Mouse (Mus musculus) liver, embryonic 11.5 days (tissue): ENCODE measurements around the gene Elp5. TPM values are rescaled to one million over a fixed set of nuclear protein-coding genes. Genes with fewer than 3 reads are reported as not detected.

Experiments
- ATAC-seq: fragments of 200-750 bp; cut with Nextera tagmentation; replicated peaks from 2 replicates; pipeline ENCODE4 v1.8.0; 2017; ENCODE audit warnings: moderate number of reproducible peaks, mild to moderate bottlenecking, moderate TSS enrichment, moderate library complexity; ENCODE audit not compliant: low FRiP score
- DNase-seq: peaks from one replicate; pipeline ENCODE4 v3.0.0-alpha.2; 2017; ENCODE audit warnings: low spot score
- H3K27ac ChIP-seq: fragments of 300-500 bp; sonication (generic); 2 replicates; pipeline ENCODE4 v1.5.1; 2014; ENCODE audit warnings: mild to moderate bottlenecking, low read depth, low read length, control low read depth
- H3K27me3 ChIP-seq: fragments of 300-500 bp; sonication (generic); replicated peaks from 2 replicates; pipeline ENCODE4 v1.6.1; 2014; ENCODE audit warnings: low read length, mixed read lengths; ENCODE audit not compliant: control insufficient read depth, insufficient read depth
- H3K36me3 ChIP-seq: fragments of 300-500 bp; sonication (generic); 2 replicates; pipeline ENCODE4 v1.6.1; 2014; ENCODE audit warnings: mild to moderate bottlenecking, low read length, moderate library complexity, mixed read lengths; ENCODE audit not compliant: control insufficient read depth, insufficient read depth
- H3K4me1 ChIP-seq: fragments of 300-500 bp; sonication (generic); replicated peaks from 2 replicates; pipeline ENCODE4 v1.6.1; 2014; ENCODE audit warnings: low read length, mixed read lengths; ENCODE audit not compliant: control insufficient read depth, insufficient read depth
- H3K4me2 ChIP-seq: fragments of 300-500 bp; sonication (generic); 2 replicates; pipeline ENCODE4 v1.6.1; 2014; ENCODE audit warnings: mild to moderate bottlenecking, control low read depth, moderate library complexity
- H3K4me3 ChIP-seq: fragments of 300-500 bp; sonication (generic); 2 replicates; pipeline ENCODE4 v1.5.1; 2014; ENCODE audit warnings: low read depth, low read length, control low read depth
- H3K9ac ChIP-seq: fragments of 300-500 bp; sonication (generic); 2 replicates; pipeline ENCODE4 v1.6.1; 2014; ENCODE audit warnings: low read depth, low read length, control low read depth
- H3K9me3 ChIP-seq: fragments of 300-500 bp; sonication (generic); 2 replicates; pipeline ENCODE4 v1.6.1; 2016; ENCODE audit warnings: low read length, inconsistent platforms, mixed read lengths; ENCODE audit not compliant: control insufficient read depth
- WGBS: fragments of 180-500 bp; shearing (Covaris S2); extraction: QIAGEN DNeasy Blood & Tissue Kit; methylation state at CpG from one replicate; pipeline ENCODE4 v1.1.7; 2014; 5-methylcytosine and 5-hydroxymethylcytosine counted together
- polyA plus RNA-seq: library from polyadenylated mRNA; unstranded; fragments of >200 nt; fragmentation: Nextera tagmentation; extraction: Ambion mirVana; gene quantifications from 2 replicates; pipeline ENCODE4 v1.2.1, GENCODE M21; 2014

Gene Elp5
- polyA plus RNA-seq, 1 experiment from 2014 or later = 131 TPM

DNA sequence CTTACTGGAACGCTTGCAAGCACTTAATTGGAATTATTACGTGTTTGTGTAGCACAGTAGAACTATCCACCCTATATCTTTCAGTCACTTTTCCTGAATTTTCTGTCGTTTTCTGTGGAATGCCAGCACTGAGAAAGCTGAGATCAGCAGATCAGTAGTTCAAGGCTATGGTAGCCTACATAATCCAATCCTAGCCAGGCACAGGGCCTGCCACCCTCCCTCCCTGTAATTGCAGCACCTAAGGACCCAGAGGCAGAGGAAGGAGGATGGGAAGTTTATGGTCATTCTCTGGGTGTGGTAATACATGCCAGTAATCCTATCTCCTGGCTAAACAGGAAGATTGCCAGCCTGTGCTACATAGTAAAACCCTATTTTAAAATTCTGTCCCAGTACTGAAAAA lies 59.5 kb downstream of the Elp5 start:
- H3K4me3 ChIP-seq = peak overlapping the region; percentile 92
- DNase-seq = no peak
- H3K27ac ChIP-seq = peak overlapping the region; percentile 99
- H3K4me2 ChIP-seq = peak overlapping the region; percentile 68
- no peak for ATAC-seq
- no peaks in the 10 kb centered on the region for H3K9me3 ChIP-seq
- peak overlapping the region; percentile 85; the same call in 1 of the 2 replicates for H3K9ac ChIP-seq
- WGBS = 67% methylated on average over 3 of the region's 3 CpGs
- no peaks in the 10 kb centered on the region for H3K27me3 ChIP-seq
- H3K4me1 ChIP-seq = peaks cover 25% of the 10 kb centered on the region
- peaks cover 13% of the 10 kb centered on the region for H3K36me3 ChIP-seq

DNA sequence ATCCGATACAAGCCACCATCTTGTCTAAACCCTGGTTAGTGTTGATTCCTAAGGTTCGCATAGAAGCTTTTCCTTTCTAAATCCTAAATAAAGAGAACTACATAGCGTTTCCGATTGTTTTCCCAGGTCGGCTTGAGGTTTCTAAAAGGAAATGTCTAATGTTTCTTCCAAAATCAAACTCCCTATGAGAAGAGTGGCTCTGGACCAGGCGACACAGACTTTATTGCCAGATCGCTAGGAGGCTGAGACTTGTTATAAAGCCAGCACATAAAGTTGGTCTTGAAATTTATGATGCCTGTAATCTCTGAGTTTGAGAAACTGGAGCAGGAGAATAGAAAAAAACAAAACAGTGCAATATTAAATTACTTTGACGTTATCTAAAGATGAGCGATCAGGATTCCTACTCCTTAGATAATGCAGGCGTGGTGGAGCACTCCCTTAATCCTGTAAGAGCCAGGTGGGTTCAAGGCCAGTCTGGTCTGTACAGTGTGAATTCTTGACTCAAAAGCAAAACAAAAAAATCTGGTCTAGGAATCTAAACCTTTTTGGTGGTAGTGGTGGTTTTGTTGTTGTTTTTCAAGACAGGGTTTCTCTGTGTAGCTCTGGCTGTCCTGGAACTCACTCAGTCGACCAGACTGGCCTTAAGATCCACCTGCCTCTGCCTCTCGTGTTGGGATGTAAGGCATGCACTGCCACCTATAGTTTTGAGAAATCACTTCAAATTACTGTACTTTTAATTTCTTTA lies 60.1 kb downstream of the Elp5 start:
- 5% methylated on average over 12 of the region's 12 CpGs for WGBS
- DNase-seq = no peak

DNA sequence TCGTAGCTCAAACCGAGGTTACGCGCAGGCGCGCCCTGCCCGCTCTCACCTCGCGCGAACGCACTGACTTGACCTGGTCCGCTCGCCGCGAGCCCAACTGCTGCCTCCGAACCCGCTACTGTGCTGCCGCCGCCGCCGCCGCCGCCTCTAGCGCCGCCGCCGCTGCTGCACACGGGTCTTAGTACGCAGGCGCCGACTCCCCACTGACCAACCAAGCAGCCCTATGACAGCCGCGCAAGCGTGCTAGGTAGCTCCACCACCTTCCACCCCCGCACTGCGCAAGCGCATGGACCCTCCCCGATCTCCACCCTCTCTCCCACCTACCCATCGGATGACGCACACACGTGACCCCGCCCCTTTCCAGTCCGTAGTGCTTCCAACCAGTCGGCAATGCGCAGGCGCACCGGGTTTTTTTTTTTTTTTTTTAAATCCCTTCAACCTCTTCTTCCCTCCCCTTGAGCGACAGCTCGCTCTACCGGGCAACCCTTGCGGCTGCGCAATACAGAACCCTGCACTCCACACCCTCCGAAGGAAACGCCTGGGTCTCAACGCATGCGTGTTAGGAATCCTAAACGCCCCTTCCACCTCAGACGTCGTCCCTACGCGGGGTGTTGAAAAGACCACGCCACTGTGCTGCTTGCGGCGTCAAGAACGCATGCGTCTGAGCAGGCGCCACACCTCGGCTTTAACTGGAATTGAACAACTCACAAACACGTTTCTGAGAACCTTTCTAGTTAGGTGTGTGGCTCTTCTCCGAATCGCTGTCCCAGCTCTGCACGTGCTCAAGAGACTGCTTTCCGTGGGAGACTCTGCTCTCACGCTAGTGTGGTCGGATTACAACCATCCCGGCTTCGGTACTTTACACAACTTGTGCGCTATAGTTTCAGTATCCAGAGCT lies 61.0 kb downstream of the Elp5 start, which contains the start of gene Eif5a:
Eif5a (minus strand) TSS at position 845 of the 898 bp plus-strand sequence.
- ATAC-seq (peak; percentile 90), DNase-seq (peak; percentile 100)
- Histone ChIP-seq H3K27ac (peak within 1 kb of the TSS; percentile 99), H3K4me3 (peak within 1 kb of the TSS; percentile 92), H3K9me3 (no peaks in the 10 kb centered on the region), H3K9ac (peak within 1 kb of the TSS; percentile 100), H3K4me2 (peak within 1 kb of the TSS; percentile 96), H3K27me3 (no peaks in the 10 kb centered on the region), H3K4me1 (peaks cover 35% of the 10 kb centered on the region), H3K36me3 (peaks cover 27% of the 10 kb centered on the region)
- WGBS = under 1% methylated on average over 78 of the region's 78 CpGs

More for the DNA sequence above, 60.1 kb downstream of the Elp5 start:
- ATAC-seq = no peak
- Histone ChIP-seq H3K4me1 (peaks cover 31% of the 10 kb centered on the region), H3K4me2 (peak overlapping the region; percentile 68), H3K9me3 (no peaks in the 10 kb centered on the region), H3K36me3 (peaks cover 20% of the 10 kb centered on the region), H3K27me3 (no peaks in the 10 kb centered on the region), H3K4me3 (peak overlapping the region; percentile 92), H3K9ac (peak overlapping the region; percentile 85), H3K27ac (peak overlapping the region; percentile 99)

DNA sequence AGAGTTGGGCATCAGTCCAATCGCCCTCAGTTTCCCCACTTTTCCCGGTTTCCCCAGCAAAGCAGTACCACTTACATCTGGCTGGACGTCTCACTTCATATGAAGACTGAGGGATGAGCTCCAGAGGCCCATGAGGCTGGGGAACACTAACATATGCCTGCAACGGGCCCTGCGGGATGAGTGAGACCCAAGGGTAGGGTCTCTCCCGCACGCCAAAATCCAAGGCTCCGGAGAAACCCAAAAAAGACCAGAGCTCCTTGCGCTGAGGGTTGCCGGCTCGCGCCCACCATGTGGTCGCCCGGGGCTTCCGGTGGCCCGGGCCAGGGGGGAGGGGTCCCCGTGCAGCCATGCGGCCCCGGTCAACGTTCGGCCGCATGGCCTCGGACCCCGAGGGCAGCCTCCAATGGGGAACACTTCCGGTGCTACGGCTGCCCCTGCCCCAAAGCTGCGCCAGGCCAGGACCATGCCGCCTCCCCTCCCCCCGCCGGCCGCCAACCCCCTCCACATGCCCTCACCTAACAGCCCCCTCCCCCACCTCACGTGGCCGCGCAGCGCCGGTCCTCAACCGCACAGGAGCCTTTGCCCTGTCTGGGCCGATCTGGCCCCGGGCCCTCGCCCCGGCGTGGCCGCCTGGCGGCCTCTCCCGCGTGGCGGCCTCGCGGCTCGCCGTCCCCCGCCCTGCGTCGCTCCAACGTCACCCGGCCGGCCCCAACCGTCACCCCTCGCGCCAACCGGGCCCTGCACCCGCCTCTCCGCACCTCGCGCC lies 61.9 kb downstream of the Elp5 start:
- ATAC-seq (peak; percentile 1), DNase-seq (peak; percentile 72)
- 1% methylated on average over 63 of the region's 65 CpGs for WGBS
- Histone ChIP-seq H3K27me3 (no peaks in the 10 kb centered on the region), H3K36me3 (peaks cover 36% of the 10 kb centered on the region), H3K27ac (peak overlapping the region; percentile 98), H3K4me1 (peaks cover 43% of the 10 kb centered on the region), H3K4me3 (peak overlapping the region; percentile 92), H3K9me3 (no peaks in the 10 kb centered on the region), H3K4me2 (peak overlapping the region; percentile 96), H3K9ac (peak overlapping the region; percentile 100)

DNA sequence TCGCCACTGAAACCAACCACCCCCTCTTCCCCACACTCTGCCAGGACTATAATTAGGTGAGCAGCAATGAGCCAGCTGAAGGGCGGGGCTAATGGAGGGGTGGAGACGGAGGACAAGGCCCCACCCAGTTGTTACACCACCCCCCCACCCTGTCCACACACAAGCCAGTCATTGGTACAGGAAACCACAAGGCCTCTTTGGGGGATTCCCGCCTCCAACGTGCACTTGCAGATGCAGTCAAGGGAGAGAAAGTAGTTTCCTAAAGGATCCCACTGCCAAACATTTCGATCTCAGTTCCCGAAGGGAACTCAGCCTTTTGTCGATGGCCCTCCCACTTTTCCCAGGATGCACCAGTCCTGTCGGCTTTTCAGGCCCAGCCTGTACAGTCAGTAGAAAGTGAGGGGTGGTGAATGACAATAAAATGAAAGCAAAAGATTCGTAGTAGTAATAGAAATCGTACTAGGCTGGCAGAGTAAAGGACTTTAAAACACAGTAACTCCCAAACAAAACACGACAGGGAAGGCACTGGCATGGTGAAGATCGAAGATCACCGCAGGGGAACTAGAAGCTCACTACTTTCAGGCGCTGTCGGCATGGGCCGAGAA lies 62.6 kb downstream of the Elp5 start:
- H3K9ac ChIP-seq = peak overlapping the region; percentile 100
- no peaks in the 10 kb centered on the region for H3K27me3 ChIP-seq
- ATAC-seq (peak; percentile 39), DNase-seq (peak; percentile 79)
- H3K9me3 ChIP-seq = no peaks in the 10 kb centered on the region
- peak overlapping the region; percentile 92 for H3K4me3 ChIP-seq
- H3K4me1 ChIP-seq = peaks cover 50% of the 10 kb centered on the region
- peak overlapping the region; percentile 98 for H3K27ac ChIP-seq
- under 1% methylated on average over 17 of the region's 17 CpGs for WGBS
- peak overlapping the region; percentile 96 for H3K4me2 ChIP-seq
- peaks cover 40% of the 10 kb centered on the region for H3K36me3 ChIP-seq

DNA sequence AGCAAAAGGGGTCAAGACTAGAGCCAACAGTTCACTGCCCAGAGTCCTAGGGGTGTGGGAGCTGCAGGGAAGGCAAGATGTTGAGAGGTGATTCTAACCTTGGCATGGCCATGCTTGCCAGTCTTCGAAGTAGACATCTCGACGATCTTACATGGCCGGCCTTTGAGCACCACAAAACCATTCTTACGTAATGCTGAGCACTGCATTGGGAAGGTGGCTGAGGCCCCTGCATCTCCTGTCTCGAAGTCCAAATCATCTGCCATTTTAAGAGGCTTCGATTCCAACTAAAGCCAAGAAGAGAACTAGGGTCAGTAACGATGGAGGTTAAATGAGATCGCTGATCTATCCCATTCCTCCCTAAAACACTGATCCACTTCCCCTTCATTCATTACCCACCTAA lies 63.3 kb downstream of the Elp5 start:
- Histone ChIP-seq H3K4me2 (peak overlapping the region; percentile 96), H3K27me3 (no peaks in the 10 kb centered on the region), H3K9ac (peak overlapping the region; percentile 100), H3K4me3 (peak overlapping the region; percentile 92), H3K4me1 (peaks cover 51% of the 10 kb centered on the region), H3K9me3 (no peaks in the 10 kb centered on the region), H3K36me3 (peaks cover 40% of the 10 kb centered on the region), H3K27ac (peak overlapping the region; percentile 98)
- DNase-seq = no peak
- no peak for ATAC-seq
- WGBS = 65% methylated on average over 9 of the region's 9 CpGs
